Mouse (Mus musculus) kidney, adult 2 months (tissue): Measurements from ENCODE around the gene Tmem184a. TPM values are rescaled to one million over a fixed set of nuclear protein-coding genes. Genes with fewer than 3 reads are reported as not detected.

Source experiments
- DNase-seq: peaks from one replicate; pipeline ENCODE4 v3.0.0; 2021
- H3K27ac ChIP-seq: fragments of 200-500 bp; 2 replicates; pipeline ENCODE4 v1.5.1; 2012; ENCODE audit warnings: low read depth, low read length, control low read depth, inconsistent platforms; ENCODE audit not compliant: insufficient read depth
- H3K27me3 ChIP-seq: fragments of 200-500 bp; replicated peaks from 2 replicates; pipeline ENCODE4 v1.6.1; 2012; ENCODE audit warnings: mild to moderate bottlenecking, moderate library complexity, low read length, inconsistent platforms; ENCODE audit not compliant: control insufficient read depth, insufficient read depth
- H3K36me3 ChIP-seq: fragments of 200-500 bp; 2 replicates; pipeline ENCODE4 v1.6.1; 2012; ENCODE audit warnings: mild to moderate bottlenecking, moderate library complexity, low read length, inconsistent platforms; ENCODE audit not compliant: control insufficient read depth, insufficient read depth
- H3K4me1 ChIP-seq: fragments of 200-500 bp; 2 replicates; pipeline ENCODE4 v1.6.1; 2011; ENCODE audit warnings: low read length; ENCODE audit not compliant: control insufficient read depth, insufficient read depth
- H3K4me3 ChIP-seq: fragments of 200-500 bp; 2 replicates; pipeline ENCODE4 v1.5.1; 2011; ENCODE audit warnings: mild to moderate bottlenecking, low read depth, low read length, control low read depth; ENCODE audit not compliant: insufficient read depth
- CTCF ChIP-seq: fragments of 200-500 bp; conservative IDR thresholded peaks from 2 replicates; pipeline ENCODE4 v1.5.1; 2011; ENCODE audit warnings: low read depth, mild to moderate bottlenecking, control low read depth, low read length, moderate library complexity, mixed read lengths; ENCODE audit not compliant: insufficient read depth, insufficient read length
- POLR2A ChIP-seq: fragments of 200-500 bp; IDR thresholded peaks from one replicate; pipeline ENCODE4 v1.6.1; 2011; ENCODE audit warnings: low read depth, low read length, control low read depth
- WGBS: fragments of 180-500 bp; shearing (Covaris S2); methylation state at CpG from one replicate; pipeline ENCODE4 v1.1.7; 2018; 5-methylcytosine and 5-hydroxymethylcytosine counted together
- polyA plus RNA-seq: library from polyadenylated mRNA; depleted of rRNA; stranded (reverse); fragments of >200 nt; gene quantifications from 2 replicates; pipeline ENCODE4 v1.2.3, GENCODE M21; 2012

Gene Tmem184a
- polyA plus RNA-seq, 1 experiment, result 69.7 TPM

- Histone ChIP-seq H3K4me1 (peaks cover 44% of the 10 kb centered on the region), H3K36me3 (no peaks in the 10 kb centered on the region; the same call in none of the 2 replicates), H3K27me3 (no peaks in the 10 kb centered on the region), H3K4me3 (peak overlapping the region; percentile 12), H3K27ac (peak overlapping the region; percentile 97)
- TF ChIP-seq CTCF, result no peak
- no peak for TF ChIP-seq POLR2A
- DNase-seq, result peak; percentile 96
- 34% methylated on average over 11 of the region's 11 CpGs for WGBS
These were observed 22.1 kb downstream of the Tmem184a start for GRCm38 (mm10) chr5:139797473-139798167.

- no peaks in the 10 kb centered on the region; the same call in none of the 2 replicates for H3K36me3 ChIP-seq
- no peaks in the 10 kb centered on the region for H3K27me3 ChIP-seq
- H3K4me3 ChIP-seq, result peak overlapping the region; percentile 13; the same call in 1 of the 2 replicates
- peak overlapping the region; percentile 99 for H3K27ac ChIP-seq
- 10% methylated on average over 13 of the region's 13 CpGs for WGBS
- peaks cover 48% of the 10 kb centered on the region for H3K4me1 ChIP-seq
- no peak for TF ChIP-seq POLR2A
- no peak for TF ChIP-seq CTCF
- peak; percentile 97 for DNase-seq
These were observed 22.8 kb downstream of the Tmem184a start for GRCm38 (mm10) chr5:139796900-139797299.

- H3K27ac ChIP-seq, result peak overlapping the region; percentile 99
- 60% methylated on average over 9 of the region's 9 CpGs for WGBS
These were observed 23.6 kb downstream of the Tmem184a start for GRCm38 (mm10) chr5:139796001-139796620.

GRCm38 (mm10) chr5:139794938-139795337, 24.8 kb downstream of the Tmem184a start:
- TF ChIP-seq CTCF (no peak), POLR2A (no peak)
- Histone ChIP-seq H3K36me3 (no peaks in the 10 kb centered on the region; the same call in 1 of the 2 replicates), H3K4me3 (no peak overlapping the region), H3K27ac (peak overlapping the region; percentile 24), H3K4me1 (peaks cover 50% of the 10 kb centered on the region), H3K27me3 (no peaks in the 10 kb centered on the region)
- WGBS, result 34% methylated on average over 10 of the region's 10 CpGs
- peak; percentile 39 for DNase-seq

More at GRCm38 (mm10) chr5:139796001-139796620, 23.6 kb downstream of the Tmem184a start:
- TF ChIP-seq CTCF, result no peak
- Histone ChIP-seq H3K36me3 (no peaks in the 10 kb centered on the region; the same call in none of the 2 replicates), H3K4me1 (peaks cover 48% of the 10 kb centered on the region), H3K4me3 (no peak overlapping the region), H3K27me3 (no peaks in the 10 kb centered on the region)
- DNase-seq, result no peak

GRCm38 (mm10) chr5:139794137-139794536, 25.6 kb downstream of the Tmem184a start:
- no peak overlapping the region for H3K4me3 ChIP-seq
- DNase-seq, result no peak
- no peaks in the 10 kb centered on the region; the same call in 1 of the 2 replicates for H3K36me3 ChIP-seq
- no peaks in the 10 kb centered on the region for H3K27me3 ChIP-seq
- H3K27ac ChIP-seq, result peak overlapping the region; percentile 85
- TF ChIP-seq POLR2A (no peak), CTCF (no peak)
- 76% methylated on average over 5 of the region's 5 CpGs for WGBS
- peaks cover 50% of the 10 kb centered on the region for H3K4me1 ChIP-seq

GRCm38 (mm10) chr5:139793338-139794089, 26.2 kb downstream of the Tmem184a start:
- H3K36me3 ChIP-seq, result no peaks in the 10 kb centered on the region
- H3K4me1 ChIP-seq, result peaks cover 50% of the 10 kb centered on the region
- DNase-seq, result peak; percentile 91
- peak overlapping the region; percentile 34 for H3K4me3 ChIP-seq
- TF ChIP-seq CTCF (no peak), POLR2A (no peak)
- H3K27ac ChIP-seq, result peak overlapping the region; percentile 97
- WGBS, result 19% methylated on average over 11 of the region's 11 CpGs
- H3K27me3 ChIP-seq, result no peaks in the 10 kb centered on the region
